9 mouse cellular contexts compared by ENCODE assay signal in genomic region chr5:128542049-128542448, GRCm38 (mm10). TPM values are rescaled to one million over a fixed set of nuclear protein-coding genes. Genes with fewer than 3 reads are reported as not detected.
DNase-seq lines count a peak whose midpoint lies in the region; ATAC-seq lines count a peak whose summit lies in the region.
"Had no signal": no experiment of that assay in that cellular context is flagged by ENCODE, and none has a peak within 500 bp of the region (broad histone marks: within the 10 kb centered on the region; RNA-seq: fewer than 3 reads in every experiment).

No protein-coding gene starts in this region.

- H3K4me1 ChIP-seq in heart, embryonic 13.5 days: peaks cover 10% of the 10 kb centered on the region; the same call in 1 of the 2 replicates
- H3K4me1 ChIP-seq in limb, embryonic 12.5 days (replicated peaks): peaks cover 12% of the 10 kb centered on the region

- DNase-seq in heart, adult 9 months (ENCODE audit: low spot score in 2 of 2): no peak
- DNase-seq in ovary, postnatal 36 days (ENCODE audit: low spot score): peak; percentile 11
- DNase-seq in ovary, postnatal 10 days (ENCODE audit: low spot score): no peak
- DNase-seq in spleen, adult 18-20 months: no peak
- no peak for DNase-seq in cerebellum, adult 9-10 months
- DNase-seq in adipocyte (ENCODE audit: low spot score): no peak
- DNase-seq: cerebellum, postnatal 36 days had no signal

- H3K4me2 ChIP-seq in heart, embryonic 13.5 days: peak overlapping the region; percentile 57
- peak overlapping the region; percentile 26 for H3K4me2 ChIP-seq in limb, embryonic 12.5 days

- 4% methylated on average over 10 of the region's 10 CpGs for WGBS in heart, embryonic 13.5 days
- 8% methylated on average over 10 of the region's 10 CpGs for WGBS in limb, embryonic 12.5 days

- 0 out of 2 replicates have a peak overlapping the region, but pooled peaks have one; percentile 3 for H3K27ac ChIP-seq in heart, embryonic 13.5 days (replicated peaks)
- H3K27ac ChIP-seq in limb, embryonic 12.5 days: 0 out of 2 replicates have a peak overlapping the region, but pooled peaks have one; percentile 23

- H3K27me3 ChIP-seq in heart, embryonic 13.5 days (replicated peaks): peaks cover 3% of the 10 kb centered on the region; the same call in 1 of the 2 replicates
- no peaks in the 10 kb centered on the region; the same call in 1 of the 2 replicates for H3K27me3 ChIP-seq in limb, embryonic 12.5 days

- H3K9ac ChIP-seq in heart, embryonic 13.5 days: 0 out of 2 replicates have a peak overlapping the region, but pooled peaks have one; percentile 28
- H3K9ac ChIP-seq in limb, embryonic 12.5 days (replicated peaks): 0 out of 2 replicates have a peak overlapping the region, but pooled peaks have one; percentile 12

- H3K4me3 ChIP-seq in heart, embryonic 13.5 days: peak overlapping the region; percentile 31
- H3K4me3 ChIP-seq in limb, embryonic 12.5 days (replicated peaks): no peak overlapping the region

- no peaks in the 10 kb centered on the region for H3K36me3 ChIP-seq in heart, embryonic 13.5 days
- H3K36me3 ChIP-seq in limb, embryonic 12.5 days: no peaks in the 10 kb centered on the region

- ATAC-seq in heart, embryonic 13.5 days (ENCODE audit: extremely low read depth, insufficient number of reproducible peaks, low FRiP score, low TSS enrichment): 0 out of 2 replicates have a peak, but pooled peaks have one; percentile 53
- peak; percentile 11; the same call in 1 of the 2 replicates for ATAC-seq in limb, embryonic 12.5 days (ENCODE audit: insufficient number of reproducible peaks, insufficient read depth, low FRiP score, low TSS enrichment, low read depth)

- no peaks in the 10 kb centered on the region for H3K9me3 ChIP-seq in heart, embryonic 13.5 days
- no peaks in the 10 kb centered on the region for H3K9me3 ChIP-seq in limb, embryonic 12.5 days

RNA-seq across cellular contexts. Expression of gene Fzd10, which starts 58.6 kb away (rescaled TPM):
- 0.36 and 0.39 TPM in 2 replicates for polyA plus RNA-seq in heart, embryonic 13.5 days (2015; fragmentation: Nextera tagmentation; extraction: Ambion mirVana)
- polyA plus RNA-seq in limb, embryonic 12.5 days (2016; fragmentation: Nextera tagmentation; extraction: Ambion mirVana): 10.9 and 12.5 TPM in 2 replicates
